Mouse (Mus musculus) forebrain, embryonic 12.5 days (tissue): ENCODE data around the gene Trank1. TPM values are rescaled to one million over a fixed set of nuclear protein-coding genes. Genes with fewer than 3 reads are reported as not detected.

Experiments used
- ATAC-seq: fragments of 200-750 bp; cut with Nextera tagmentation; 2 replicates; pipeline ENCODE4 v1.8.0; 2017; ENCODE audit warnings: moderate TSS enrichment; ENCODE audit not compliant: low FRiP score
- H3K27ac ChIP-seq: fragments of 300-500 bp; sonication (generic); 2 replicates; pipeline ENCODE4 v1.5.1; 2016; ENCODE audit warnings: mild to moderate bottlenecking
- H3K27me3 ChIP-seq: fragments of 300-500 bp; sonication (generic); 2 replicates; pipeline ENCODE4 v1.6.1; 2016; ENCODE audit warnings: mild to moderate bottlenecking
- H3K36me3 ChIP-seq: fragments of 300-500 bp; sonication (generic); replicated peaks from 2 replicates; pipeline ENCODE4 v1.6.1; 2016; ENCODE audit warnings: mild to moderate bottlenecking
- H3K4me1 ChIP-seq: fragments of 300-500 bp; sonication (generic); 2 replicates; pipeline ENCODE4 v1.6.1; 2016
- H3K4me2 ChIP-seq: fragments of 300-500 bp; sonication (generic); 2 replicates; pipeline ENCODE4 v1.6.1; 2016; ENCODE audit warnings: mild to moderate bottlenecking, moderate library complexity
- H3K4me3 ChIP-seq: fragments of 300-500 bp; sonication (generic); replicated peaks from 2 replicates; pipeline ENCODE4 v1.5.1; 2016; ENCODE audit warnings: mild to moderate bottlenecking
- H3K9ac ChIP-seq: fragments of 300-500 bp; sonication (generic); 2 replicates; pipeline ENCODE4 v1.6.1; 2016; ENCODE audit warnings: mild to moderate bottlenecking
- H3K9me3 ChIP-seq: fragments of 300-500 bp; sonication (generic); 2 replicates; pipeline ENCODE4 v1.6.1; 2016
- WGBS: fragments of 180-500 bp; shearing (Covaris S2); methylation state at CpG from one replicate; pipeline ENCODE4 v1.1.7; 2016; 5-methylcytosine and 5-hydroxymethylcytosine counted together
- polyA plus RNA-seq: library from polyadenylated mRNA; unstranded; fragments of >200 nt; fragmentation: Nextera tagmentation; extraction: Ambion mirVana; gene quantifications from 2 replicates; pipeline ENCODE4 v1.2.1, GENCODE M21; 2016

Trank1 gene
- polyA plus RNA-seq, 1 experiment from 2014 or later: 3.1 TPM

DNA sequence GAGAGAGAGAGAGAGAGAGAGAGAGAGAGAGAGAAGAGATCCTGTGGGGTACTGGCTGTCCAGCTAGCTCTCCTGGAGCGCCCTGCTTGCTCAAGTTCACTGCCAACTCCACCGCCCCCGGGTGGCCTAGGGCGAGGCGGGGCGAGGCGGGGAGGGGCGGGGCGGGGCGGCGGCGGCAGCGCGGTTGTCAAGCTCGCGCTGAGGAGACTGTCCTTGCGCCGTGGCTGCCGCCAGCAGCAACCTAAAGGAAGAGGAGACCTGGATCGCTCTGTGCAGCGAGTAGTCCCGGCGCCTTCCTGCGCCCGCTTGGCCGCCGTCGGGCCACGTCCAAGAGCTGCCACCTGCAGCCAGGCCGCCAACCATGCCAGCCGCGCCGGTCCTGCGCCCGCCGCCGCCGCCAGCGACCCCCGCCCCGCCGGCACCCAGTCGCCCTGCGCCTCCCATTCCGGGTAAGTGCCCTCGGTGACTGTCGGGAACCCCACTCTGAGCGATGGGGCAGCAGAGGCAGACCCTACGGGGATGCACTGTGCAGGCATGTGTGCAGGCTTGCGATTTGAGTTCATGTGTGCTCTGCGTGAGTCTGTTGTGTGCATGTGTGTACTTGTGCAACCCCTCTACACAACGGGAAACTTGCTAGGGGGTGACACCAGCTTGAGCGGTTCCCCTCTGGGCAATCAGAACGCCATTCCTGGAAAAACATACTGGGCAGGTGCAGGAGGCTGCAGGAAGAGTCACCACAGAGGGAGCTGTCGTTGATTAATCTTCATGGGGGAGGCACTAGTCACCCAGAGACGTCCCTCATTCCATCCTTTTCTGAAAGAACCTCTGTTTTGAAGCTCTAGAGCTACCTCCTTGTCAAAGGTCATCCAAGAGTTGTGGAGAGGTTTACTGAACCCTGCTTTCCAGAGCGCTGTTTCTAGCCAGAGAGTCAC lies 127.6 kb downstream of the Trank1 start, which contains the start of gene Dclk3:
Gene Dclk3 (plus strand): TSS at position 178 of the 932 bp plus-strand sequence.
- 4% methylated on average over 46 of the region's 57 CpGs for WGBS
- Histone ChIP-seq H3K9me3 (no peaks in the 10 kb centered on the region), H3K9ac (peak within 1 kb of the TSS; percentile 61), H3K4me2 (peak within 1 kb of the TSS; percentile 83), H3K27me3 (peaks cover 42% of the 10 kb centered on the region), H3K36me3 (no peaks in the 10 kb centered on the region), H3K4me3 (peak within 1 kb of the TSS; percentile 51), H3K27ac (no peak within 1 kb of the TSS), H3K4me1 (peaks cover 4% of the 10 kb centered on the region; the same call in 1 of the 2 replicates)
- peak; percentile 70 for ATAC-seq

- Histone ChIP-seq H3K9ac (no peak overlapping the region), H3K27ac (no peak overlapping the region), H3K9me3 (no peaks in the 10 kb centered on the region), H3K4me1 (peaks cover 4% of the 10 kb centered on the region; the same call in 1 of the 2 replicates), H3K4me3 (no peak overlapping the region), H3K4me2 (no peak overlapping the region), H3K36me3 (no peaks in the 10 kb centered on the region), H3K27me3 (peaks cover 42% of the 10 kb centered on the region)
- no peak for ATAC-seq
- WGBS: 55% methylated on average over 8 of the region's 8 CpGs
Observed at GRCm38 (mm10) chr9:111439836-111440201, 128.3 kb downstream of the Trank1 start.

DNA sequence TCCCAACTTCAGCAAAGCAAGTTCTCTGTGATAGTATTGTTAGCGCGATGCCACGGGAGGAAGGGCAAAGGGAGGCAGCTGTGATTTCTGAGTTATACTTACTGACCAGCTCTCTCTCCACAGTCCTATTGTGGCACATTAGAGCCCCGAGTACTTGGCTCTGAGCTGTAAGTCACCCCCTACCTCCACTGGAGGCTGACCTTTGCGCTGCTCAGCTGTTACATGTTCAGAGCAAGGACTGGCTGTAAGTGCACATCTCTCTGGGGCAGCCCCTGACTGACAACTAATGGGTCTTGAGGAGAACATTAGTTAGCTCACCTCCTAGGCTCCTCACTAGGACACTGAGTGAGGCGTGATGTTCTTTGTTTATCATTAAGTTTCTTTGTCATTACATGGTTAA lies 128.9 kb downstream of the Trank1 start:
- Histone ChIP-seq H3K4me1 (peaks cover 4% of the 10 kb centered on the region; the same call in 1 of the 2 replicates), H3K4me2 (no peak overlapping the region), H3K27me3 (peaks cover 42% of the 10 kb centered on the region), H3K4me3 (no peak overlapping the region), H3K36me3 (no peaks in the 10 kb centered on the region), H3K9ac (no peak overlapping the region), H3K27ac (no peak overlapping the region), H3K9me3 (no peaks in the 10 kb centered on the region)
- ATAC-seq: no peak
- 83% methylated on average over 6 of the region's 6 CpGs for WGBS

DNA sequence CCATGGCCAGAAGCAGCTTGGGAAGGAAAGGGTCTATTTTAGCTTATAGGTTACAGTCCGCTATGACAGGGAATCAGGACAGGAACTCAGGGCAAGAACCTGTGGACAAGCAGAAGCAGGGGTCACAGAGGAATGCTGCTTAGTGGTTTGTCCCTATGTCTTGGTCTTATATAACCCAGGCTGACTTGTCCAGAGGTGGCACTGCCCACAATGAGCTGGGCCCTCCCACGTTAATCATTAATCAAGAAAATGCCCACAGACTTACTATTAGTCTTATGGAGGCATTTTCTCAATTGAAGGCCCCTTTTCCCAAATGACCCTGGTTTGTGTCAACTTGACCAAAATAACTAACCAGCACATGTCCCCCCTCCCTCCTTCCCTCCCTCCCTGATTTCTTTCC lies 129.6 kb downstream of the Trank1 start:
- WGBS: 90% methylated on average over 2 of the region's 2 CpGs
- Histone ChIP-seq H3K27me3 (peaks cover 42% of the 10 kb centered on the region), H3K4me2 (no peak overlapping the region), H3K4me1 (peaks cover 4% of the 10 kb centered on the region; the same call in 1 of the 2 replicates), H3K27ac (no peak overlapping the region), H3K9ac (no peak overlapping the region), H3K9me3 (no peaks in the 10 kb centered on the region), H3K36me3 (no peaks in the 10 kb centered on the region), H3K4me3 (no peak overlapping the region)
- no peak for ATAC-seq

Other genes starting within 250 kb of the Trank1 start
- 48.8 and 52.8 TPM in 2 replicates for gene Lrrfip2, start 194.1 kb upstream of the Trank1 start, polyA plus RNA-seq
- gene Mlh1, start 39.9 kb upstream of the Trank1 start, polyA plus RNA-seq: 49.3 and 53.3 TPM in 2 replicates
- 46.9 and 52.5 TPM in 2 replicates for gene Epm2aip1, start 39.8 kb upstream of the Trank1 start, polyA plus RNA-seq
- gene Dclk3, start 127.3 kb downstream of the Trank1 start, polyA plus RNA-seq: 0.91 and 1.1 TPM in 2 replicates